Mouse (Mus musculus): ENCODE results near the gene Txnrd3. TPM values are rescaled to one million over a fixed set of nuclear protein-coding genes. Genes with fewer than 3 reads are reported as not detected.
A peak's percentile ranks its signal among the peaks of the same experiment; 100 is the strongest.

Txnrd3 gene
- polyA plus RNA-seq, 1 experiment from 2014 or later: 9.6 TPM

GRCm38 (mm10) chr6:89628045-89628785, 15.6 kb upstream of the Txnrd3 start:
- Histone ChIP-seq H3K27ac (no peak overlapping the region), H3K36me3 (no peaks in the 10 kb centered on the region), H3K9me3 (no peaks in the 10 kb centered on the region), H3K4me3 (no peak overlapping the region), H3K9ac (no peak overlapping the region), H3K4me1 (peaks cover 3% of the 10 kb centered on the region; the same call in 1 of the 2 replicates), H3K27me3 (peaks cover 7% of the 10 kb centered on the region; the same call in 1 of the 2 replicates), H3K4me2 (no peak overlapping the region)
- no peak for ATAC-seq (ENCODE audit: insufficient number of reproducible peaks, insufficient read depth, low FRiP score, low TSS enrichment, low read depth)
- WGBS: 61% methylated on average over 8 of the region's 8 CpGs

GRCm38 (mm10) chr6:89631809-89632562, 11.8 kb upstream of the Txnrd3 start:
- Histone ChIP-seq H3K4me2 (peak overlapping the region; percentile 44), H3K27ac (no peak overlapping the region), H3K4me3 (no peak overlapping the region), H3K4me1 (peaks cover 9% of the 10 kb centered on the region; the same call in 1 of the 2 replicates), H3K9ac (peak overlapping the region; percentile 33; the same call in 1 of the 2 replicates), H3K27me3 (peaks cover 7% of the 10 kb centered on the region; the same call in 1 of the 2 replicates), H3K9me3 (no peaks in the 10 kb centered on the region), H3K36me3 (no peaks in the 10 kb centered on the region)
- no peak for ATAC-seq (ENCODE audit: insufficient number of reproducible peaks, insufficient read depth, low FRiP score, low TSS enrichment, low read depth)
- 12% methylated on average over 10 of the region's 10 CpGs for WGBS

DNA sequence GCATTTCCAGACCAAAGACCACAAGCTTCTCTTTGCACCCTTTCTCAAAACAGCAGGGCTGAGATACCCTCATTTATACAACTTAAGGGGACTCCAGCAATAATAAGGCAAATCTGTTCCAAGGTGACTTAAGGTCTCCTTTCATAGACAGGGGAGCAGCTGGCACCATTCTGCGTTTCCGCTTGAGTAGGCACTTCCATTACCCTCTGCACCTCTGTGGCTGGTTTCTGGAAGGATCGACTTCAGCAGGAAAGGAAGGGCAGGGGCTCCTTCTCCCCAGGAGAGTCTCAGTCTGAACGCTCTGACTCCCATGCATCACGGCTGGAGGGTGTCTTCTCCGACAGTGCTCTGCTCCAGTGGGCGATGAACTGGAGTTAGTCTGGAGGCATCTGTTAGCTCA, 10.7 kb upstream of the Txnrd3 start:
- Histone ChIP-seq H3K9ac (no peak overlapping the region), H3K4me3 (no peak overlapping the region), H3K4me1 (peaks cover 9% of the 10 kb centered on the region; the same call in 1 of the 2 replicates), H3K27me3 (peaks cover 7% of the 10 kb centered on the region; the same call in 1 of the 2 replicates), H3K36me3 (no peaks in the 10 kb centered on the region), H3K4me2 (no peak overlapping the region), H3K9me3 (no peaks in the 10 kb centered on the region), H3K27ac (no peak overlapping the region)
- WGBS: 67% methylated on average over 7 of the region's 7 CpGs
- no peak for ATAC-seq (ENCODE audit: insufficient number of reproducible peaks, insufficient read depth, low FRiP score, low TSS enrichment, low read depth)

GRCm38 (mm10) chr6:89634400-89634799, 9.4 kb upstream of the Txnrd3 start:
- Histone ChIP-seq H3K27me3 (peaks cover 7% of the 10 kb centered on the region; the same call in 1 of the 2 replicates), H3K9ac (no peak overlapping the region), H3K27ac (no peak overlapping the region), H3K4me3 (no peak overlapping the region), H3K4me2 (no peak overlapping the region), H3K36me3 (no peaks in the 10 kb centered on the region), H3K4me1 (peaks cover 9% of the 10 kb centered on the region; the same call in 1 of the 2 replicates), H3K9me3 (no peaks in the 10 kb centered on the region)
- no peak for ATAC-seq (ENCODE audit: insufficient number of reproducible peaks, insufficient read depth, low FRiP score, low TSS enrichment, low read depth)
- WGBS: 32% methylated on average over 8 of the region's 8 CpGs

DNA sequence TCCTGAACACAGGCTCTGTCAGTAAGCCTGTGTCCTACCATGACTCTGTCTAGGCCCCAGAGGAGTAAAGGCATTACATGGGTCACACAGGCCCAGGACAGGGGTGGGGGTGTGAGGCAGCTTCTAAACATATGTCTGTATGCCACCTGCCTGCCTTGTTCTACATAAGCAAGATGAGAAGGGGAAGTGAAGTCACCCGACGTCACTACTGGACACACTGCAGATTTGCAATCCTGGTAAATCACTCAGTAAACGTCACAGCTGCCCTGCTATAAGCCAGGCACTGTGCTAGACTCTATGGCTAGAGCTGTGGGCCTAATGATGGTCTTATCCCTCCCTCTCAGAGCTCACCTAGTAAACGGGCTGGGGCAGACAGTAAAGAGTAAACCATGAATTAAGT, 5.8 kb upstream of the Txnrd3 start:
- Histone ChIP-seq H3K4me2 (no peak overlapping the region), H3K27me3 (peaks cover 2% of the 10 kb centered on the region; the same call in 1 of the 2 replicates), H3K4me3 (no peak overlapping the region), H3K9ac (no peak overlapping the region), H3K9me3 (no peaks in the 10 kb centered on the region), H3K36me3 (no peaks in the 10 kb centered on the region), H3K4me1 (0 out of 2 replicates have a peak, but pooled peaks cover 7% of the 10 kb centered on the region), H3K27ac (no peak overlapping the region)
- WGBS: 70% methylated on average over 4 of the region's 4 CpGs
- no peak for ATAC-seq (ENCODE audit: insufficient number of reproducible peaks, insufficient read depth, low FRiP score, low TSS enrichment, low read depth)

GRCm38 (mm10) chr6:89639025-89639424, 4.8 kb upstream of the Txnrd3 start:
- no peaks in the 10 kb centered on the region for H3K9me3 ChIP-seq
- no peak overlapping the region for H3K4me3 ChIP-seq
- no peak overlapping the region for H3K4me2 ChIP-seq
- ATAC-seq (ENCODE audit: insufficient number of reproducible peaks, insufficient read depth, low FRiP score, low TSS enrichment, low read depth): no peak
- H3K27ac ChIP-seq: no peak overlapping the region
- H3K27me3 ChIP-seq: no peaks in the 10 kb centered on the region
- no peak overlapping the region for H3K9ac ChIP-seq
- no peaks in the 10 kb centered on the region for H3K36me3 ChIP-seq
- 0 out of 2 replicates have a peak, but pooled peaks cover 7% of the 10 kb centered on the region for H3K4me1 ChIP-seq
- 19% methylated on average over 2 of the region's 2 CpGs for WGBS

- ATAC-seq (ENCODE audit: insufficient number of reproducible peaks, insufficient read depth, low FRiP score, low TSS enrichment, low read depth): peak; percentile 90
- under 1% methylated on average over 41 of the region's 41 CpGs for WGBS
- Histone ChIP-seq H3K9me3 (no peaks in the 10 kb centered on the region), H3K4me2 (peak overlapping the region; percentile 82), H3K36me3 (no peaks in the 10 kb centered on the region), H3K27me3 (no peaks in the 10 kb centered on the region), H3K9ac (peak overlapping the region; percentile 72), H3K4me3 (peak overlapping the region; percentile 80), H3K4me1 (no peaks in the 10 kb centered on the region), H3K27ac (peak overlapping the region; percentile 92)
Measured at GRCm38 (mm10) chr6:89644271-89645075, 685 bp downstream of the Txnrd3 start.

DNA sequence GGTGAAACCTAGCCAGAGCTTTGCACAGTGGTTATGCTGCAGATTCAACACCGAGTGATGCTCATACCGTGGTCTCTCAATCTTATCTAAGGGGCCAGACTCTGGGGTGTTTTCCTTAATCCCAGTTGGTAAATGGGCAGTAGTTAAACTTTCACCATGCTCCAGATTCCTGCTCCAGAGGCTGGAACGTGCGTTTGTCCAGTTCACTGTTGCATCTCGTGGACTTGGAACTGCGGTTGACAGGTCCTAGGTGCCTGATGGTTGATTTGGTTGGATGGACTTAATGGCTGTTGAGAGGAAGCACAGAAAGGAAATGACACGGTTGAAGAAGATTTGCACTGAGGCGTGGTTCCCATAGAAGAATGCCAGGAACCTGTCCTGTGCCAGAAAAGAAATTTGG, 6.1 kb downstream of the Txnrd3 start:
- 88% methylated on average over 8 of the region's 8 CpGs for WGBS
- H3K27me3 ChIP-seq: no peaks in the 10 kb centered on the region
- H3K4me2 ChIP-seq: no peak overlapping the region
- H3K4me1 ChIP-seq: no peaks in the 10 kb centered on the region
- H3K27ac ChIP-seq: no peak overlapping the region
- H3K36me3 ChIP-seq: no peaks in the 10 kb centered on the region
- no peak overlapping the region for H3K4me3 ChIP-seq
- no peak overlapping the region for H3K9ac ChIP-seq
- no peaks in the 10 kb centered on the region for H3K9me3 ChIP-seq
- no peak for ATAC-seq (ENCODE audit: insufficient number of reproducible peaks, insufficient read depth, low FRiP score, low TSS enrichment, low read depth)

- no peak overlapping the region for H3K4me2 ChIP-seq
- ATAC-seq (ENCODE audit: insufficient number of reproducible peaks, insufficient read depth, low FRiP score, low TSS enrichment, low read depth): 0 out of 2 replicates have a peak, but pooled peaks have one; percentile 44
- H3K4me1 ChIP-seq: no peaks in the 10 kb centered on the region
- H3K4me3 ChIP-seq: no peak overlapping the region
- no peaks in the 10 kb centered on the region for H3K9me3 ChIP-seq
- peaks cover 6% of the 10 kb centered on the region; the same call in 1 of the 2 replicates for H3K36me3 ChIP-seq
- H3K27me3 ChIP-seq: no peaks in the 10 kb centered on the region
- H3K27ac ChIP-seq: no peak overlapping the region
- no peak overlapping the region for H3K9ac ChIP-seq
Measured at GRCm38 (mm10) chr6:89651770-89652169, 8.0 kb downstream of the Txnrd3 start.

GRCm38 (mm10) chr6:89655011-89655410, 11.2 kb downstream of the Txnrd3 start:
- peaks cover 6% of the 10 kb centered on the region; the same call in 1 of the 2 replicates for H3K36me3 ChIP-seq
- 79% methylated on average over 3 of the region's 3 CpGs for WGBS
- no peaks in the 10 kb centered on the region for H3K9me3 ChIP-seq
- H3K4me3 ChIP-seq: no peak overlapping the region
- no peak overlapping the region for H3K9ac ChIP-seq
- H3K27me3 ChIP-seq: no peaks in the 10 kb centered on the region
- H3K4me1 ChIP-seq: no peaks in the 10 kb centered on the region
- no peak overlapping the region for H3K27ac ChIP-seq
- H3K4me2 ChIP-seq: no peak overlapping the region
- ATAC-seq (ENCODE audit: insufficient number of reproducible peaks, insufficient read depth, low FRiP score, low TSS enrichment, low read depth): no peak

- no peak for ATAC-seq (ENCODE audit: insufficient number of reproducible peaks, insufficient read depth, low FRiP score, low TSS enrichment, low read depth)
Measured at GRCm38 (mm10) chr6:89658342-89658741, 14.6 kb downstream of the Txnrd3 start.

More at GRCm38 (mm10) chr6:89658342-89658741, 14.6 kb downstream of the Txnrd3 start:
- Histone ChIP-seq H3K4me2 (no peak overlapping the region), H3K27me3 (no peaks in the 10 kb centered on the region), H3K27ac (no peak overlapping the region), H3K9ac (no peak overlapping the region), H3K4me1 (no peaks in the 10 kb centered on the region), H3K4me3 (no peak overlapping the region), H3K36me3 (peaks cover 11% of the 10 kb centered on the region; the same call in 1 of the 2 replicates), H3K9me3 (no peaks in the 10 kb centered on the region)
- 72% methylated on average over 3 of the region's 3 CpGs for WGBS
